Mouse (Mus musculus): Measurements from ENCODE around the gene Catip.

Gene Catip

DNA sequence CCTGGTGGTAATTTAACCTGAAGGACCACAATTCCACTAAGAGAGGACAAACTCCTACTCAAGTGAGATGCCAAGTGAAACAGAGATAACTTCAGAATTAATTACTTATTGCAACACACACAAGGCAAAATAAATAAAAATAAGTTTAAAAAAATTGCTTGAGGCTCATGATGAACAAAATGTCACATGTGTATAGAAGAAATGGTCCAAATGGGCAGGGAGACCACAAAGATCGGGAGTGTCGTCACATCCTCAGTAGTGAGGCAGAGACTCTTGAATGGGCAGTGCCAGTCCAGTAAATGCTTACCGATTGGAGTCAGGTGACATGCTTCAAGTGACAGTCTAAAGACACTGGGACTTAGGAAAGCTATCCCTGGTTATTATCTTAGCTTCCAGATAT, 38.6 kb downstream of the Catip start:
- in situ Hi-C loops (cut with MboI): no loop called here

DNA sequence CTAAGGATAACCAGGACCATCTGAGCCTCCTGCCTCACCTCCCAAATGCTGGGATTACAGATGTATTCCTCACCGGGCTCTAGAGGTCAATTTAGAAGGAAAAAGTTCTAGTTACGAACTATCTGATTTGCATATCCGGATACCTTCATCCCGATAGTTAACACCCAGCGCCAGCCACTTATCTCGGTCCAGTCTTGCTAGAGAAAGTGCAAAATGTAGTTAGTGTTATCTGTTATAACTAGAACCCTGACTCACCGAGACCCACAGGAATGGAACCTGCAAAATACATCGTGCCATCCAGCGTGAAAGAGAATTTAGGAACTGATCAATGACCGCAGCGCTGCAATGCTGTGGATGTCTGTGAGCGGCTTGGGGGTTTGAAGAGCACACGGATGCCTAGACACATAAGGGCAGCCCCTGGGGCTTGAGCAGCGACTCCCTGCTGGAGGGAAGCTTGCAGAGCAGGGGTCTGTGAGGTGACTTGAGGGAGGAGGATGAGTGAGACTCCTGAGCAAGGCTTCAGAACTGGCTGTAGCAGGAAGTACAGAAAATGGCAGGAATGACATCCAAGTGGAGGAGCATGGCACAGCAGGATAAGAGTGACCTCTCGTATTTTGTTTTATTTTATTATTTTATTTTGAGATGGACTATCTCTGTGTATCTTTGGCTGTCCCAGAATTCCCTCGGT, 39.3 kb downstream of the Catip start:
- in situ Hi-C loops (cut with MboI): no loop called here

DNA sequence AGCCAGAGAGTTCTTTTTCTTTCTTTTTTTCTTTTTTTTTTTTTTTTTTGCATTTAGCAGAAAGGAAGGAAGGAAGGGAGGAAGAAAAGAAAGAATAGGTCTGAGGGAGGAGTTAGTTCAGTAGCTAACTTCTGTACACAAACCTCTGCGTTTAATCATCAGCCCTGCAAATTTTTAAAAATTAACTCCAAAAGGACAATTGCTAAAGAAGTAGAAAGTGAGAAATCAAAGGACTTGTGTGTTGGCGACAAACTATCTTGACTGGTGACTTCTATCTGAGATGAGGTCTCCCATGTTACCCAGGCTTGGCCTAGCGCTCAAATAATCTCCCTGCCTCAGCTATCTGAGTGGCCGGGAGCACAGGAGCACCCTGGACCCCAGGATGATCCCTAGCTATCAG, 42.3 kb downstream of the Catip start:
- in situ Hi-C loops (cut with MboI): no loop called here

DNA sequence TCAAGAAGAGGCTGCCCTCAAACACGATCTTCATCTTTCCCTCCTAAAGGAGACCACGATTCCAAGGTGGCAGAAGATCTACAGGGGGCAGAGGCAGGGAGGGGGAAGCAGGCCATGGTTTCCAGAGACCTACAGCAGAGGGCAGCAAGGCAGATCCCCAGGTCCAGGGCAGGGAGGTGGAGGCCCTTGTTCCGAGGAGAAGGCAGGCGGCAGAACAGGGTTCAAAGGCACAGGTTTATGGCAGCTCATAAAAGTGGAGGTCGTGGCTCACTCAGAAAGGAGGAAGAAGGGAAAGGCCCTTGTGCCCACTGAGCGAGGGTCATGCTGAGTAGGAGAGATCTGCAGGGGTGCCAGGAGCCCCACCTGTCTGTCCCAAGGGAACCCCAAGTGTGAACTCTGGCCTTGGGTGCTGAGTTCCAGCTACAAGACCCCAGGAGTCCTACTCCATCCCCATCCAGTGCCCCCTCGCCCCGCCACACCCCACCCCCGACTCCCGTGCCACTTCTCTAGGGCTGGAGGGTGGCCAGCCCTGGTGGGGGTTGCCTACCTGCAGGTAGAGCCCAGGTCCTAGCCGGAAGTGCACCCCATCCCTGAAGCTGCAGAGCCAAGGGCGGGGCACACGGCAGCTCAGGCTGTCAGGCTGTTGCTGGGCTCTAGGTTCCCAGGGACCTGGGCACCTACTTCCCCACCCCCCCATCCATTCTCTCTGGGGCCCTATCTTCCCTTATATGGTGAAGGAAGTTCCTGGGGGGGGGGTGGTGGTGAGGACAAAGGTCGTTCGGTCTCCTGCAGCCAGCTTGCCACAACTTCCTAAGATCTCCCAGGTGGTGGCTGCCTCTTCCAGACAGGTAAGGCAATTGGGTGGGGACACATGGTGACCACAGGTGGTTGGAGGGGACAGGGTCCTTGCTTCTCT, 46.9 kb downstream of the Catip start, which contains the start of gene Vil1:
Vil1 (plus strand) TSS at position 788 of the 916 bp plus-strand sequence.
- in situ Hi-C loops (cut with MboI): no loop called here

DNA sequence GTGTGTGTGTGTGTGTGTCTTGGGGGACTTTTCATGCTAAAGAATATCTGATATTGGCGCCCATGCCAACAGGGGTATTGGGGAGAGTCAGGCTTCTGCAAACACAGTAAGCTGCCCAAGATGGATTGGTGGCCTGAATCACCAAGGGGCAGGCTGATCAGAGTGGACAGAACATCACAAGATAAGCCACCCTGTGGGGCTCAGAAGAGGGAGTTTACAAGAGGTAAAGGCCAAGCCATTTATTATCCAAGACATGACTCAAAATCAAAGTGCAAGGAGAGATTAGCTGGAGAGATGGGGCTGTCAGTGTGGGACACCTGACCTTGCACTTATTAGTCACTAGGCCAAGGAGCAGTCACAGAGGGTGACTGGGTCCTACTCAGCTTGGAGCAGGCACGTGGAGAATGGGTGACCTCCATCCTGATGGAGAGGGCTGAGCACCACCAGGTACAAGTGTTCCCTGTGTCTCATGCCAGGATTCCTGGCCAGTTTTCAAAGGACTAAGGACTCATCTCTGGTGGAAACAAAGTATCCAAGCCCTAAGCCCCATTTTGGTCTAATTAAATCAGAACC, 49.9 kb downstream of the Catip start:
- in situ Hi-C loops (cut with MboI): no loop called here

DNA sequence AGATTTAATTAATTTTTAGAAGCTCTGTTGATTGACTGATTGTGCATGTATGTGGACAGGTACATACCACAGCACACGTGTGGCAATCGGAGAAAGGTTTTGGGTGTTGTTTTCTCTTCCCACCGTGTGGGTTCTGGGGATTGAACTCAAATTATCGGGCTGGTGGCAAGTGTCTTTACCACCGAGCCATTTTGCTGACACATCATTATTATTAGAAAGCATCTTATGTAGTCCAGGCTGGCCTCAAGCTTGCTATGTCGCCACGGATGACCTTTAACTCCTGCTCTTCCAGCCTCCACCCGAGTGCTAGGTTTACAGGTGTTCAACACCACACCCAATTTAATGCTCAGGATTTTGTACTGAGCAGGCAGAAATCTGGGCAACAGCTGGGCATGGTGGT, 50.8 kb downstream of the Catip start:
- in situ Hi-C loops (cut with MboI): no loop called here

DNA sequence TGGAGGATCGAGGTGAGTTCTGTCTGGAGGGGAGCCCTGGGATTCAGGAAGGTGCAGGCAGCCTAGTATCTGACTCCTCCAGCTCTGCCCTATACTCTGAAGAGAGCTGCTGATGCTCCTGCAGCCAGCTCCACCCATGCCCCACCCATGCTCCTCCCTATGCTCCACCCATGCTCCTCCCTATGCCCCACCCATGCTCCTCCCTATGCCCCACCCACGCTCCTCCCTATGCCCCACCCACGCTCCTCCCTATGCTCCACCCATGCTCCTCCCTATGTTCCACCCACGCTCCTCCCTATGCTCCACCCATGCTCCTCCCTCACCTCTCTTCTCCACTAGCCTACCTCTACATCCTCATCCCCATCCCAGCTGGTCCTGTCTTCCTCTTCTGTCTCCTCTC, 53.2 kb downstream of the Catip start:
- in situ Hi-C loops (cut with MboI): no loop called here
